8 mouse cellular contexts compared by ENCODE assay signal in the genomic region with DNA sequence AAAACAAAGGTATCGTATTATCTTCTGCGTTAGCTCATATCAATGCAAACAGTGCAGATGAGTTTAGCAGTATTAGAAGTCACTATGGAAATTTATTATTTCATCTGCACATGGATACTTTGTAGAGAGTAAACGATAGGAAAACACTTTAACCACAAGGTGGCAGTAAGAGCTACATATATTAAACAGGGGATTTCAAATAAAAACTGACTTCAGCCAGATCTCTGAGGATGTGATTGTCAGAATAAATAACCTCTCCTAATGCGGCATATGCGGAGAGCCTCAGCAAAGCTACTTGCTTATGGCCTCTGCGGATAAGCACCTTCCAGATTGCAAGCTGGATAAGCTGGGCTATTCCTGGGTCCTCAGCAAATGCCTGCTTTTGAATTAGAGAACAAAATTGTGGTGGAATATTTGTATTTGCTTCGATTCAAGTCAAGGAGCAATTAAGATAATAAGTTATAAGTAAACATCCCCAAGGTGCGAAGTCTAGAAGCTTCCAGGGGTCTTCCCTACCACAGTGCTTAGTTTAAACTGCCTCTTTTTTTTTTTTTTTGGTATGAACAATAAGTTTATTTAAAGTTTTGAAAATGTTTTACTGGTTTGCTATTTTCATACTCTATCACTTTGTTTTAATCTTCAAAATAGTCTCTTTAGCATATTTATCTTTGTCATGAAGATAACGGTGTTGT.
DNase-seq lines count a peak whose midpoint lies in the region; ATAC-seq and TF ChIP-seq lines count a peak whose summit lies in the region.

No protein-coding gene starts in this region.

- no peaks in the 10 kb centered on the region for H3K27me3 ChIP-seq in kidney, postnatal 0 days (ENCODE audit: insufficient read depth, low read length)
- H3K27me3 ChIP-seq in G1E (ENCODE audit: insufficient read depth, low read length), result peaks cover 2% of the 10 kb centered on the region; the same call in 1 of the 2 replicates
- no peaks in the 10 kb centered on the region for H3K27me3 ChIP-seq in midbrain, embryonic 12.5 days

- no peak overlapping the region for H3K4me2 ChIP-seq in kidney, postnatal 0 days (ENCODE audit: low read length)
- no peak overlapping the region for H3K4me2 ChIP-seq in midbrain, embryonic 12.5 days (replicated peaks)

- H3K27ac ChIP-seq in kidney, postnatal 0 days, result no peak overlapping the region
- no peak overlapping the region for H3K27ac ChIP-seq in midbrain, embryonic 12.5 days (replicated peaks)

- no peaks in the 10 kb centered on the region for H3K36me3 ChIP-seq in kidney, postnatal 0 days (ENCODE audit: insufficient read depth, low read length)
- no peaks in the 10 kb centered on the region for H3K36me3 ChIP-seq in G1E (replicated peaks)
- no peaks in the 10 kb centered on the region for H3K36me3 ChIP-seq in midbrain, embryonic 12.5 days

- H3K9ac ChIP-seq in kidney, postnatal 0 days (ENCODE audit: low read depth, low read length), result no peak overlapping the region
- H3K9ac ChIP-seq in midbrain, embryonic 12.5 days (replicated peaks), result no peak overlapping the region

- H3K4me3 ChIP-seq in kidney, postnatal 0 days (replicated peaks; ENCODE audit: low read depth, low read length), result no peak overlapping the region
- no peak overlapping the region for H3K4me3 ChIP-seq in G1E (ENCODE audit: low read depth, low read length)
- H3K4me3 ChIP-seq in midbrain, embryonic 12.5 days, result no peak overlapping the region

- H3K9me3 ChIP-seq in kidney, postnatal 0 days (replicated peaks; ENCODE audit: low read length), result no peaks in the 10 kb centered on the region
- no peaks in the 10 kb centered on the region for H3K9me3 ChIP-seq in G1E (replicated peaks)
- H3K9me3 ChIP-seq in midbrain, embryonic 12.5 days, result no peaks in the 10 kb centered on the region

- whole genome bisulfite sequencing in kidney, postnatal 0 days, result 49% methylated on average over 9 of the region's 9 CpGs
- 49% methylated on average over 9 of the region's 9 CpGs for WGBS in midbrain, embryonic 12.5 days

- peak; percentile 73 for TF ChIP-seq CTCF in kidney, postnatal 0 days (IDR thresholded peaks at IDR 0.05; ENCODE audit: low read depth)
- TF ChIP-seq CTCF in G1E (IDR thresholded peaks at IDR 0.05; ENCODE audit: low read depth, low read length), result no peak

- DNase-seq in kidney, postnatal 0 days (ENCODE audit: low spot score), result peak; percentile 82
- no peak for DNase-seq in kidney, adult 11 months
- DNase-seq in G1E (ENCODE audit: low spot score), result peak; percentile 4
- DNase-seq in embryo, embryonic 10.5 days (ENCODE audit: low spot score), result peak; percentile 78
- no peak for DNase-seq in gastrocnemius, adult 18-20 months (ENCODE audit: low spot score)
- DNase-seq in lung, postnatal 14 days, result no peak

- no peaks in the 10 kb centered on the region for H3K4me1 ChIP-seq in kidney, postnatal 0 days (replicated peaks; ENCODE audit: insufficient read depth, low read length)
- peaks cover 6% of the 10 kb centered on the region; the same call in 1 of the 2 replicates for H3K4me1 ChIP-seq in G1E (ENCODE audit: insufficient read depth, low read depth, low read length)
- no peaks in the 10 kb centered on the region for H3K4me1 ChIP-seq in midbrain, embryonic 12.5 days

- no peak for ATAC-seq in kidney, postnatal 0 days (replicated peaks; ENCODE audit: low FRiP score, low read depth)
- ATAC-seq in G1E (ENCODE audit: extremely low read depth, insufficient number of reproducible peaks, low FRiP score, poor library complexity, severe bottlenecking), result no peak
- ATAC-seq in midbrain, embryonic 12.5 days (ENCODE audit: low FRiP score, low read depth), result peak; percentile 81
- ATAC-seq in erythroid progenitor cell, adult 5-6 weeks (replicated peaks; ENCODE audit: low FRiP score, poor library complexity, severe bottlenecking), result no peak

Comparison
In these comparisons a context has a peak if more than half of its experiments do, and no peak if none do; other contexts are left out.
1. DNase-seq: peak in kidney, postnatal 0 days (single experiment), G1E (single experiment) and embryo, embryonic 10.5 days (single experiment); none in kidney, adult 11 months (single experiment), gastrocnemius, adult 18-20 months (single experiment) and lung, postnatal 14 days (single experiment).